Mouse (Mus musculus) bone marrow, adult 2 months (tissue): ENCODE measurements around the gene Sim2.

Experiments used
- CTCF ChIP-seq: fragments of 200-500 bp; IDR thresholded peaks from 2 replicates; pipeline ENCODE4 v1.5.1; 2011; ENCODE audit warnings: low read length, control low read depth; ENCODE audit not compliant: control insufficient read depth, insufficient read depth
- POLR2A ChIP-seq: fragments of 200-500 bp; IDR thresholded peaks from 2 replicates; pipeline ENCODE4 v1.6.1; 2011; ENCODE audit warnings: low read depth, mild to moderate bottlenecking, control low read depth, low read length, borderline replicate concordance; ENCODE audit not compliant: control insufficient read depth

DNA sequence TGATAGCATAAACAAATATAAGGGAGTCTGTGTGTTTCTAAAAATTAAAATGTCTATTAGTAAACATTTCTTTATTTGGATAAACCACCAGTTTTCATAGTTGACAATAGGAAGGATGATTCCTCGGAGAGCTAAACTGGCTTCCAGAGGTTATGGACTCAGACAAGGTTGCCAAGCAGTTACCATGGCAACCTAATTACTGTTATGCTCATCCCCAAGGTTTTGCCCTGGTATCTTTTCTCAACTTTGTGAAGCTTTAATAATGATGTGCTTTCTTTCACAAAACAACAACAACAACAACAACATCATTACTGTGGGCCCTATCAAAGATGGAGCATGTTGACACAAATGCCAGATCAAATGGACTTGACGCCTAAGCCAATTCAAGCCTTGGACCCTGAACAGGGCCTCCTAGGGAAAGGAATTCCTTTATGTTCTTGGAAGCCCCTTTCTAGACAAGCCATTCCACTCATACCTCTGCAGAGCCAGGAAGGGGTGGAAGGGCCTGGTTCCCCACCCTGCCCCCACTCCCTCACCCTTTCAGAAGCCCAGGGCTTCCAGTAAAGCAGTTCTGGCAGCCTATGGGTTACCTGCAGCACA is 43.6 kb downstream of the Sim2 start:
- TF ChIP-seq CTCF = no peak
- no peak for TF ChIP-seq POLR2A
